Mouse (Mus musculus) stomach, postnatal 0 days (tissue): ENCODE data around the gene Rag2. TPM values are rescaled to one million over a fixed set of nuclear protein-coding genes. Genes with fewer than 3 reads are reported as not detected.

Experiments used
- ATAC-seq: fragments of 200-750 bp; cut with Nextera tagmentation; 2 replicates; pipeline ENCODE4 v1.8.0; 2017; ENCODE audit not compliant: low FRiP score, low TSS enrichment
- DNase-seq: peaks from one replicate; pipeline ENCODE4 v3.0.0-alpha.2; 2016; ENCODE audit warnings: low spot score
- H3K27ac ChIP-seq: fragments of 300-500 bp; sonication (generic); replicated peaks from 2 replicates; pipeline ENCODE4 v1.5.1; 2014; ENCODE audit warnings: mild to moderate bottlenecking, control low read depth
- H3K27me3 ChIP-seq: fragments of 300-500 bp; sonication (generic); 2 replicates; pipeline ENCODE4 v1.6.1; 2014; ENCODE audit warnings: low read length; ENCODE audit not compliant: control insufficient read depth, insufficient read depth
- H3K36me3 ChIP-seq: fragments of 300-500 bp; sonication (generic); 2 replicates; pipeline ENCODE4 v1.6.1; 2014; ENCODE audit warnings: low read length, mixed read lengths; ENCODE audit not compliant: control insufficient read depth, insufficient read depth
- H3K4me1 ChIP-seq: fragments of 300-500 bp; sonication (generic); replicated peaks from 2 replicates; pipeline ENCODE4 v1.6.1; 2014; ENCODE audit warnings: antibody characterized with exemption; ENCODE audit not compliant: control insufficient read depth, insufficient read depth
- H3K4me2 ChIP-seq: fragments of 300-500 bp; sonication (generic); replicated peaks from 2 replicates; pipeline ENCODE4 v1.6.1; 2014; ENCODE audit warnings: low read depth, mild to moderate bottlenecking, control low read depth, moderate library complexity
- H3K4me3 ChIP-seq: fragments of 300-500 bp; sonication (generic); 2 replicates; pipeline ENCODE4 v1.5.1; 2014; ENCODE audit warnings: low read depth, low read length, control low read depth
- H3K9ac ChIP-seq: fragments of 300-500 bp; sonication (generic); 2 replicates; pipeline ENCODE4 v1.6.1; 2014; ENCODE audit warnings: mild to moderate bottlenecking, low read length, control low read depth, mixed read lengths
- H3K9me3 ChIP-seq: fragments of 300-500 bp; sonication (generic); 2 replicates; pipeline ENCODE4 v1.6.1; 2016; ENCODE audit warnings: low read length; ENCODE audit not compliant: control insufficient read depth
- CTCF ChIP-seq: IDR thresholded peaks from 2 replicates; pipeline ENCODE4 v1.5.1; 2016; ENCODE audit warnings: antibody characterized with exemption, low read depth, mild to moderate bottlenecking, moderate library complexity
- EP300 ChIP-seq: optimal IDR thresholded peaks from 2 replicates; pipeline ENCODE3; 2016; ENCODE audit warnings: antibody characterized with exemption
- WGBS: fragments of 180-500 bp; shearing (Covaris S2); extraction: QIAGEN DNeasy Blood & Tissue Kit; methylation state at CpG from one replicate; pipeline ENCODE4 v1.1.7; 2014; 5-methylcytosine and 5-hydroxymethylcytosine counted together
- polyA plus RNA-seq: library from polyadenylated mRNA; unstranded; fragments of >200 nt; fragmentation: Nextera tagmentation; extraction: Ambion mirVana; gene quantifications from 2 replicates; pipeline ENCODE4 v1.2.1, GENCODE M21; 2015

The Rag2 gene
- not detected in 2 replicates for polyA plus RNA-seq

- Histone ChIP-seq H3K27me3 (no peaks in the 10 kb centered on the region), H3K27ac (no peak within 1 kb of the TSS), H3K9me3 (no peaks in the 10 kb centered on the region), H3K36me3 (no peaks in the 10 kb centered on the region), H3K4me3 (no peak within 1 kb of the TSS), H3K9ac (no peak within 1 kb of the TSS), H3K4me2 (no peak within 1 kb of the TSS), H3K4me1 (no peaks in the 10 kb centered on the region)
- WGBS, result 41% methylated on average over 4 of the region's 4 CpGs
- ATAC-seq (no peak), DNase-seq (no peak)
- no peak for TF ChIP-seq CTCF
- no peak for TF ChIP-seq EP300
Measured at GRCm38 (mm10) chr2:101624526-101624925, at the start of gene Rag2. Gene Rag2, plus strand, starts transcription at chr2:101624718.

- Histone ChIP-seq H3K27ac (no peak overlapping the region), H3K36me3 (no peaks in the 10 kb centered on the region), H3K9ac (no peak overlapping the region), H3K27me3 (no peaks in the 10 kb centered on the region), H3K4me3 (no peak overlapping the region), H3K4me1 (no peaks in the 10 kb centered on the region), H3K9me3 (no peaks in the 10 kb centered on the region), H3K4me2 (no peak overlapping the region)
- 40% methylated on average over 4 of the region's 4 CpGs for WGBS
- ATAC-seq, result no peak
- peak; percentile 30 for DNase-seq
- no peak for TF ChIP-seq CTCF
- TF ChIP-seq EP300, result no peak
Measured at GRCm38 (mm10) chr2:101577243-101577642, 47.3 kb upstream of the Rag2 start.

- WGBS, result 76% methylated on average over 2 of the region's 2 CpGs
- Histone ChIP-seq H3K4me2 (no peak overlapping the region), H3K27ac (no peak overlapping the region), H3K27me3 (no peaks in the 10 kb centered on the region), H3K36me3 (no peaks in the 10 kb centered on the region), H3K4me3 (no peak overlapping the region), H3K4me1 (no peaks in the 10 kb centered on the region), H3K9me3 (no peaks in the 10 kb centered on the region), H3K9ac (no peak overlapping the region)
- no peak for TF ChIP-seq CTCF
- TF ChIP-seq EP300, result no peak
- no peak for ATAC-seq
- no peak for DNase-seq
Measured at GRCm38 (mm10) chr2:101580027-101580426, 44.5 kb upstream of the Rag2 start.

DNA sequence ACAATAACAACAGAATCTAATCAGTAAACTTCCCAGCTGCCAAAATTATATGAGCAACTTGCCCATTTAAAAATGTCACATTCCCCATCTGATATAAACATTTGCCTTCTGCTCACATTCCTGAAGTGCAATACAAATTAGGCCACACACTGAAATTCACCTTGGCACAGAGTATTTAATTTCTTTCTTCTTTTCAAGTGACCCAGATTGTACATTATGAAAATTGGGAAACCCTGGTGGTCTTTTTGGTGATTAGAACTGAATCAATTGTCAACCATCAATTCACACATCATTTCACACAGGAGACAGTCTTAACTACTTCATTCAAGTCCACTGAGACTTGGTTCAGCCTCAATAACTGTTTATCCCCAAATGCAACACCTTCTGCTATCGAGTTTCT lies 44.1 kb upstream of the Rag2 start:
- WGBS, result 82% methylated on average over 1 of the region's 1 CpGs

DNA sequence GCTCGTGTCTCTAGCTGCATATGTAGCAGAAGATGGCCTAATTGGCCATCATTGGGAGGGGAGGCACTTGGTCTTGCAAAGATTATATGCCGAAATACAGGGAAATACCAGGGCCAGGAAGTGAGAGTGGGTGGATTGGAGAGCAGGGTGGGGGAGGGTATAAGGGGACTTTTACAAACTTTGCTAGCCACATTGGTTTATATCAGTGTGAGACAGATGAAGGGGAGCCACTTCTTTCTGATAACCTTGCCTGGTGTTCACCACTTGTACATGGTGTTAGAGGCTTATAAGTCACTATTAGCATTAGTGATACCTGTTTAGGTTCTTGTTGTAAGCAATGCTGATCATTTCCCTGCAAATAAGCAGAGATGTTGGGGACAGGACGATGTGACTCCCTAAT lies 43.5 kb upstream of the Rag2 start:
- ATAC-seq (no peak), DNase-seq (no peak)
- Histone ChIP-seq H3K4me2 (no peak overlapping the region), H3K27ac (no peak overlapping the region), H3K9me3 (no peaks in the 10 kb centered on the region), H3K27me3 (no peaks in the 10 kb centered on the region), H3K4me1 (no peaks in the 10 kb centered on the region), H3K36me3 (no peaks in the 10 kb centered on the region), H3K4me3 (no peak overlapping the region), H3K9ac (no peak overlapping the region)
- no peak for TF ChIP-seq CTCF
- TF ChIP-seq EP300, result no peak
- 84% methylated on average over 3 of the region's 3 CpGs for WGBS

More for the DNA sequence above, 44.1 kb upstream of the Rag2 start:
- no peaks in the 10 kb centered on the region for H3K9me3 ChIP-seq
- ATAC-seq (no peak), DNase-seq (no peak)
- H3K9ac ChIP-seq, result no peak overlapping the region
- H3K27ac ChIP-seq, result no peak overlapping the region
- no peaks in the 10 kb centered on the region for H3K36me3 ChIP-seq
- H3K4me2 ChIP-seq, result no peak overlapping the region
- no peak overlapping the region for H3K4me3 ChIP-seq
- TF ChIP-seq CTCF (no peak), EP300 (no peak)
- no peaks in the 10 kb centered on the region for H3K4me1 ChIP-seq
- no peaks in the 10 kb centered on the region for H3K27me3 ChIP-seq

DNA sequence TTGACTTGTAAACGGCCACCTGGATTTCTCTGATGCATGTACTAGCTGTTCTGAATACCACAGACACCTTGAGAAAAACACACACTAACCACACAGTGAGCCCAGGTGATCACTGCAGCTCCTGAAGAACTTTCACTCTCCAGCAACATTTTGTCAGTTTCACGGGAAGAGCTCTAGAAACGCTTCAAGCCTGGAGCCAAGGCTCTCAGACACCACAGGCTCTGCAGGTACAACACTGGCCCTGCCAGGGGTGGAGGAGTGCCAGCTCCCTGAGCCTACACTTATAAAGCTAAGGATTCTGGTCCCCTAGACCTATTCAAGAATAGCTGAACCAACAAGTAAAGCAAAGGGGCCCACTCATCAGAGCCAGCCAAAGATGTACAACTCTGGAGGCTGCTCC lies 43.1 kb upstream of the Rag2 start:
- no peak overlapping the region for H3K9ac ChIP-seq
- DNase-seq, result no peak
- no peak for ATAC-seq
- H3K27me3 ChIP-seq, result no peaks in the 10 kb centered on the region
- H3K4me3 ChIP-seq, result no peak overlapping the region
- H3K9me3 ChIP-seq, result no peaks in the 10 kb centered on the region
- WGBS, result 82% methylated on average over 3 of the region's 3 CpGs
- H3K4me2 ChIP-seq, result no peak overlapping the region
- H3K27ac ChIP-seq, result no peak overlapping the region
- no peaks in the 10 kb centered on the region for H3K36me3 ChIP-seq
- H3K4me1 ChIP-seq, result no peaks in the 10 kb centered on the region
- TF ChIP-seq CTCF, result no peak
- TF ChIP-seq EP300, result no peak
